Mouse (Mus musculus): ENCODE data around the gene Gpr62.

The Gpr62 gene

GRCm38 (mm10) chr9:106420608-106421007 is 45.1 kb downstream of the Gpr62 start:
- no peak for DNase-seq

DNA sequence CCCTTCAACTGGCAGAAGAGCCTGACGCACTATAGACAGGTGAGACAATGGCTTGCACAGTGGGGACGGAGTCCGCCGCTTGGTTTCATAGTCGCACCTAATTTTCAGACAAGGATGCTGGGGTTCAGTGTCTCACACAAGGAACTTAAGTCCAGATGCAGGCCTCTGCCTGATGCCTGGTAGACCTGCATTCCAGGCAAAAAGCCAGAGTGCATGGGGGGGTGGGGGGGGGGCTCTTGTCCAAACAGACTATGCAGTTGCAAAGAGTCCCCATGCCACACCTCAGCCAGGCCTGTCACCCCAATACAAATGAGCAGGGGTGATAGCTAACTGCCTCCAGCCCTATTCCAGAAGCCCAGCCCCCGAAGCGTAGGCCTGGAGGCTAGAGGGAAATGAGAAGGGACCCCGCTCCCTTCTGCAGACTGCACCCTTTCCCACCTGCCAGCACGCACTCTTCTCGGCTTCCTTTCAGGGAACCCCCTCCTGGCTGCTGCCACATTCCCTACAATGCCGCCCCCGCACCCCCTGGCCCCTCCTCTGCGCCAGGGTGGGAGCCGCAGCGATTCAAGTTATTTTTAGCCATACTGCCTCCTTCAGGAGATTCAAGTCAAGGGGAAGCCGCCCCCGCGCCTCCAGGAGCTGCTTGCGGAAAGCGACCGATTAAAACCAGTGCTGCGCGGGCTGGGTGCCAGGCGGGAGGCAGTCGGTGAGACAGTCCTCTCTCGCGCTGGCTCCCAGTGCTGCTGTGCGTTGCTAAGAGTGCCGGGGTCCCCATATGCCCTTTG is 47.7 kb downstream of the Gpr62 start:
- peak; percentile 70 to 71 for DNase-seq

DNA sequence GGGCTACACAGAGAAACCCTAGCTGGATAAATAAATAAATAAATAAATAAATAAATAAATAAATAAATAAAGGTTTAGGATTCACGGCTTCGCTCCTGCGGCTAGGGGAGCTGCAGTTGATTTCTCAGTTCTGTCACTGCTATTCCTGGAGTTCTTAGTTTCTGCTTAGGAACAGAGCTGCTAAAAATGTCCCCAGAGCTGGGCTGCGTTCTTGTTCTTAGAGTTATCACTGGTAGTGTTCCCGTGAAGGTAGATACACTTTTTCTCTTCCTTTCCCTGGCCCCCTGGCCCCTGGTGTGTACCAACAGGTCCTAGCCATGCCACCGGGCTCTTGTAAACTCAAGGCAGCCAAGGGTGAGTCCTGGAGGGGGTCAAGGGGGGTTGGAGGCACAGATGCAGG is 48.9 kb downstream of the Gpr62 start:
- no peak for DNase-seq

Measured in kidney, adult 8-10 months (tissue).